Mouse (Mus musculus) testis, adult 2 months (tissue): ENCODE measurements around the gene Dscam.

Experiments
- CTCF ChIP-seq: fragments of 200-500 bp; IDR thresholded peaks from 2 replicates; pipeline ENCODE4 v1.5.1; 2012; ENCODE audit warnings: low read depth, mild to moderate bottlenecking, inconsistent platforms, low read length, moderate library complexity; ENCODE audit not compliant: control insufficient read depth, insufficient read depth, insufficient replicate concordance
- POLR2A ChIP-seq: fragments of 200-500 bp; IDR thresholded peaks from 2 replicates; pipeline ENCODE4 v1.6.1; 2012; ENCODE audit warnings: low read depth, mild to moderate bottlenecking, inconsistent platforms, low read length, moderate library complexity; ENCODE audit not compliant: control insufficient read depth

DNA sequence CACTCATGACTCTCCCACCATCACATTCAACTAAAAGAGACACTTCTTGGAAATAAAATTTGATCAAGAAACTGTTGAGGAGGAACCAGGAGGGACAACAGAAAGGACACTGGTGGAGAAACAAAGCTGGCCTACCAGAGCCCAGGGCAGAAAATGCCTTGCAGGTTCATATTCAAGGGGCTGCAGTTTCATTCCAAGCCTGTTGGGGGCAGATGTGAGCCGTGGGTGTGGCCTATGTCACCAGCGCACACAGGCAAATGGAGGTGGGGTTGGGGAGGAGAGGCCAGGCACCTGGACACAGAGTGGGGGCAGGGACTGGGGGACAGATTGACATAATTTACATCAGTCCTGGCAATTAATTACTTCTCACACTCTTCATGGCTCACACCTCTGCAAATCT, 452.3 kb downstream of the Dscam start:
- TF ChIP-seq CTCF (peak; percentile 74; the same call in 1 of the 2 replicates), POLR2A (no peak)
